Mouse (Mus musculus) limb, embryonic 10.5 days (tissue): ENCODE data around the gene Pon1. TPM values are rescaled to one million over a fixed set of nuclear protein-coding genes. Genes with fewer than 3 reads are reported as not detected.

Experiments used
- DNase-seq: peaks from one replicate; pipeline ENCODE4 v3.0.0-alpha.2; 2017; ENCODE audit warnings: low spot score
- H3K27ac ChIP-seq: fragments of 300-500 bp; sonication (generic); 2 replicates; pipeline ENCODE4 v1.5.1; 2016; ENCODE audit warnings: mild to moderate bottlenecking
- H3K27me3 ChIP-seq: fragments of 300-500 bp; sonication (generic); 2 replicates; pipeline ENCODE4 v1.6.1; 2016; ENCODE audit warnings: low read depth, mild to moderate bottlenecking; ENCODE audit not compliant: poor library complexity, severe bottlenecking
- H3K36me3 ChIP-seq: fragments of 300-500 bp; sonication (generic); 2 replicates; pipeline ENCODE4 v1.6.1; 2016; ENCODE audit warnings: mild to moderate bottlenecking, moderate library complexity
- H3K4me1 ChIP-seq: fragments of 300-500 bp; sonication (generic); 2 replicates; pipeline ENCODE4 v1.6.1; 2016
- H3K4me3 ChIP-seq: fragments of 300-500 bp; sonication (generic); 2 replicates; pipeline ENCODE4 v1.5.1; 2016; ENCODE audit warnings: mild to moderate bottlenecking, moderate library complexity
- H3K9me3 ChIP-seq: fragments of 300-500 bp; sonication (generic); replicated peaks from 2 replicates; pipeline ENCODE4 v1.6.1; 2016; ENCODE audit warnings: mild to moderate bottlenecking
- WGBS: fragments of 180-500 bp; shearing (Covaris S2); methylation state at CpG from one replicate; pipeline ENCODE4 v1.1.7; 2016; 5-methylcytosine and 5-hydroxymethylcytosine counted together
- polyA plus RNA-seq: library from polyadenylated mRNA; unstranded; fragments of >200 nt; fragmentation: Nextera tagmentation; extraction: Ambion mirVana; gene quantifications from 2 replicates; pipeline ENCODE4 v1.2.1, GENCODE M21; 2016

The Pon1 gene
- polyA plus RNA-seq, 1 experiment from 2014 or later, result not detected

DNA sequence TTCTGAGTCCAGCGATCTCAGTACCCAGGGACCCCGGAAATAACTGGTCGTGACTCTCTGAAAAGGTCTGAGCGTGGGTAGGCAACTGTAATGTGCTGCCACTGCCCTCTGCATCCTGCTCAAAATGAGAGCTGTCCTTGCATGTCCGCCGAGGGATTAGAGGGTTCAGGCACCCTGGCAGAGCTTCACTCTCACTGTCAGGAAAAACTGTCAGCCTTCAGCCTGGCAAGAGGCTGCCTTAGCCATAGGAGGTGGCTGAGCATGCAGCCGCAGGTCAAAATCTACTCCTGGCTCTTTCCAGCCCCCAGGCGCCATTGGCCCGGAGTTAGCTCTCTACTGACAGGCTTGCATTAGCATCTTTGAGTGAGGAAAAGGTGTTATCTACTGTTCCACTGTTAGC lies 21.2 kb downstream of the Pon1 start:
- 81% methylated on average over 9 of the region's 9 CpGs for WGBS
- Histone ChIP-seq H3K4me1 (peaks cover 15% of the 10 kb centered on the region), H3K27ac (peak overlapping the region; percentile 53; the same call in 1 of the 2 replicates), H3K36me3 (no peaks in the 10 kb centered on the region), H3K27me3 (no peaks in the 10 kb centered on the region), H3K4me3 (no peak overlapping the region), H3K9me3 (no peaks in the 10 kb centered on the region)
- no peak for DNase-seq

DNA sequence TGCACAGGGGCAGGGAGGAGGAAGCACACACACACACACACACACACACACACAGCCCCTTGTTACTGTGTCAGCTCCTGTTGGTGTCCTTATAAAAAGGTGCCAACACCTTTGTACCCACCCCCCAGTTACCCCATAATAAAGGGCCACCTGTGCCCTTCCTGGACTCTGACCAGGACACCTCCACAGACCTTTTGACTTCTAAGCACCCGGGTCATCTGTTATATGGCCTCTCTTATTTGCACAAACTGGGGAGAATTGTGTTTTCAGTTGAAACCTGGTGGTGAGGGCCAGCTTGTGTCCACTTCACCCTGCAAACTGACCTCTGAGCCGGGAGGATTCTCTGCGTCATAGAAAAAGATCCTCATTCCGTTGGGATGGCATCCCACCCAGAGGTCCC lies 22.3 kb downstream of the Pon1 start:
- H3K9me3 ChIP-seq, result no peaks in the 10 kb centered on the region
- no peak for DNase-seq
- 82% methylated on average over 4 of the region's 4 CpGs for WGBS
- peaks cover 15% of the 10 kb centered on the region for H3K4me1 ChIP-seq
- H3K27ac ChIP-seq, result peak overlapping the region; percentile 42; the same call in 1 of the 2 replicates
- no peaks in the 10 kb centered on the region for H3K36me3 ChIP-seq
- no peak overlapping the region for H3K4me3 ChIP-seq
- H3K27me3 ChIP-seq, result no peaks in the 10 kb centered on the region

DNA sequence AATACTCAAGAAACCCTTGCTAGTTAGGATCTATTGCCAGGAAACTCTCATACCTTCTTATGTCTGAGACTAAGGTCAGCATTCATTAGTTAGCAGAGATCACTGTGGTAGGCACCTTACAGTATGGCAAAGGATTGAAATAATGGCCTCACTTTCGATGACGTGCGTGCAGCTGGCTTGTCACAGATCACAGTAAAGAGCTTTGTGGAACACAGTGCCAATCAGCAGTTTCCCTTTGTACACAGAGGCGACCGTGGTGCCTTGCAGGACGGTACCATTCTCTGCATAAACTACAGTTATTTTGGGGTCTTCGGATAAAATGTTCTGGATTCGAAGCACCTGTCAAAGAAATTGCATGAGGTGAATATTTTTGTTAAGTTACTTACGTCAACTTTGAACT lies 25.6 kb downstream of the Pon1 start:
- no peaks in the 10 kb centered on the region for H3K9me3 ChIP-seq
- H3K27me3 ChIP-seq, result no peaks in the 10 kb centered on the region
- no peak overlapping the region for H3K4me3 ChIP-seq
- no peak for DNase-seq
- peaks cover 27% of the 10 kb centered on the region for H3K4me1 ChIP-seq
- H3K27ac ChIP-seq, result no peak overlapping the region
- WGBS, result 94% methylated on average over 9 of the region's 9 CpGs
- no peaks in the 10 kb centered on the region for H3K36me3 ChIP-seq

DNA sequence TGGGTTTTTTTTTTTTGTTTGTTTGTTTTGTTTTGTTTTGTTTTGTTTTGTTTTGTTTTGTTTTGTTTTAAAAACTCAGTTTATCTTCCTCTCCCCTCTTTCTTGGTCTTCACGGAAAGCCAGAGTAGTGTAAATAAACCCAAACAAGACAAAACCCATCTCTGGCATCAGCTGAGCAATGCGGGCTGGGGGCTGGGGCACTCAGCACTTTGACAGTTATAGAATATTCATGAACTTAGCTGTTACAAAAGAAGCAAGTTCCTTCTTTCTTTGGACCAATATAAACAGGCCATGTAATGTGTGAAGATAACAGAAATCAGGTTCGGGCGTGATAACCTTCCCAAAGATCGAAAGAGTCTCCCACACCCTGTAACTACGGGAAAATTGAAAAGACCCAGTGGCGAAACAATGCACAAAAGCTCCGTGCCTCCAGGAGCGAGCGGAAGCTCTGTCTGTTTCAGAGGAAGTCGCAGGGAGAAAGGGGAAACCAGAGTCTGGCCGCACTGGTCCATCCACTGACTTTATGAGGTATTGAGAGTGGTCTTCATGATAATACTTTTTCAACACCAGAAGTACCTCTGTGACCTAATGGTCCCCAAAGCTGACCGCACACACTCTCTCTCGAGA lies 26.6 kb downstream of the Pon1 start:
- WGBS, result 75% methylated on average over 14 of the region's 14 CpGs
- H3K4me3 ChIP-seq, result no peak overlapping the region
- H3K27ac ChIP-seq, result peak overlapping the region; percentile 50; the same call in 1 of the 2 replicates
- no peaks in the 10 kb centered on the region for H3K9me3 ChIP-seq
- no peak for DNase-seq
- H3K27me3 ChIP-seq, result no peaks in the 10 kb centered on the region
- peaks cover 19% of the 10 kb centered on the region for H3K4me1 ChIP-seq
- H3K36me3 ChIP-seq, result no peaks in the 10 kb centered on the region; the same call in 1 of the 2 replicates

DNA sequence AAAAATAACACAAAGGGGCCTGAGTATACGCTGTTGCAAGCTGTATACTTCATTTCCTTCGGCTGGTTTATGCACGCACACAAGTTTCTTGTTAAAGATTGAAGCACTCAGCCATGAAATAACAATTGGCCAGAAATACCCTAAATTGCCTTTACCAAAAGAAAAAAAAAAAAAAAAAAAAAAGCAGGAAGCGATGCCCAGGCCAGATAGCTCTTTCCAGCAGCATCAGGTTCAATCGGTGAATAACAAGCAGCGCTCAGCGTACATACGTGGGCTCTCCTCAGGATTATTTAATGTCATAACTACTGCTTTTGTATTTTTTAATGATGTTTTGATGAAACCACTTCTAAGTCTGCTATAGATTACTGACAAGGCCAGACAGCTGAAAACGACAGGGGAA lies 28.9 kb downstream of the Pon1 start:
- WGBS, result 85% methylated on average over 9 of the region's 9 CpGs
- 0 out of 2 replicates have a peak overlapping the region, but pooled peaks have one; percentile 16 for H3K27ac ChIP-seq
- no peak for DNase-seq

DNA sequence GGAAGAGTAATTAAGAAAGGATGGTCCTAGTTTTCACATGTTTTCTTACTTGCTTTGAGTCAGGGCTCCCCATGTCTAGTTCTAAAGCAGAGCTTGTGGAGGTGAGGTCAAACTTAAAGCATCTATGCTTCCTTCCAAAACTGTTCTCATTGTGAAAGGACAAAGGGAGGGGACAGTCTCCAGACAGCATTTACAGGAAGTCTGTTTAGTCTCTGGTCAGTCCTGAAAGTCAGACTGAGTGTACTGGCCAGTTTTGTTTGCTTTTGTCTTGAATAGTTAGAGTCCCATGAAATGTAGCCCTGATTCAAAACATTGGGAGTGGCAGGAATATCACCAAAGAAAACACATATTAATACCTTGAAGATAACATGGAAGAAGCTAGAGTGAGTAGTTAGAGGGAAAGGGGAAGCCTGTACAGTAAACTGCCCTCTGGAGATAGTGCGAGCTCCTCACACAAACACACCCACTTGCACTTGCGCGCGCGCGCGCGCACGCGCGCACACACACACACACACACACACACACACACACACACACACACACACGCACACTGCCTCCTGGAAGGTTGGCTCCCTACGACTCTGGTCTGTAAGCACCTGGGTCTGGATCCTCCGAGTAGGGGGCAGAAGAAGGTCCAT lies 30.1 kb downstream of the Pon1 start:
- peak overlapping the region; percentile 58 for H3K27ac ChIP-seq
- H3K4me3 ChIP-seq, result no peak overlapping the region
- 95% methylated on average over 14 of the region's 14 CpGs for WGBS
- no peaks in the 10 kb centered on the region for H3K27me3 ChIP-seq
- DNase-seq, result no peak
- peaks cover 19% of the 10 kb centered on the region for H3K4me1 ChIP-seq
- peaks cover 20% of the 10 kb centered on the region for H3K36me3 ChIP-seq
- no peaks in the 10 kb centered on the region for H3K9me3 ChIP-seq

More for the DNA sequence above, 28.9 kb downstream of the Pon1 start:
- Histone ChIP-seq H3K4me3 (no peak overlapping the region), H3K27me3 (no peaks in the 10 kb centered on the region), H3K36me3 (peaks cover 8% of the 10 kb centered on the region), H3K9me3 (no peaks in the 10 kb centered on the region), H3K4me1 (peaks cover 19% of the 10 kb centered on the region)

DNA sequence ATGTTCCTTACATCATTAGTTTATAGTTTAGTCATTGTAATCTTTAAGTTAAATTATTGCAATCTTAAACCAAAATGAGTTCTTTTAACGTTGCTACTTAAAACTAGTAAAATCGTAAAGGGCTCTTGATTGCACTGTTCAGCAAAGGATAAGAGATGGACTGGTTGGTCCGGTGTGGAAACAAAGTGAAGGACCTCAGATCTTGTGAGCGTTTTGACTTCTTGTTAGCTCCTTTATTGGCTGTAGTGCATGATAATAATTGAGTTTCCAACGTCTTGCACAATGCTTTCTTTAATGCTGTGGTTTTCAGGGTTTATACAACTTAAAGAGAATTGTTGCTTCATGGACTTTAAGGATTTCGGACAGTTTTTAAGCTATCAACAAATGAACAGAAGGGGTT lies 31.7 kb downstream of the Pon1 start:
- Histone ChIP-seq H3K9me3 (no peaks in the 10 kb centered on the region), H3K36me3 (peaks cover 28% of the 10 kb centered on the region), H3K27ac (no peak overlapping the region; the same call in 1 of the 2 replicates), H3K27me3 (no peaks in the 10 kb centered on the region), H3K4me1 (peaks cover 19% of the 10 kb centered on the region), H3K4me3 (no peak overlapping the region)
- no peak for DNase-seq
- WGBS, result 89% methylated on average over 6 of the region's 6 CpGs

DNA sequence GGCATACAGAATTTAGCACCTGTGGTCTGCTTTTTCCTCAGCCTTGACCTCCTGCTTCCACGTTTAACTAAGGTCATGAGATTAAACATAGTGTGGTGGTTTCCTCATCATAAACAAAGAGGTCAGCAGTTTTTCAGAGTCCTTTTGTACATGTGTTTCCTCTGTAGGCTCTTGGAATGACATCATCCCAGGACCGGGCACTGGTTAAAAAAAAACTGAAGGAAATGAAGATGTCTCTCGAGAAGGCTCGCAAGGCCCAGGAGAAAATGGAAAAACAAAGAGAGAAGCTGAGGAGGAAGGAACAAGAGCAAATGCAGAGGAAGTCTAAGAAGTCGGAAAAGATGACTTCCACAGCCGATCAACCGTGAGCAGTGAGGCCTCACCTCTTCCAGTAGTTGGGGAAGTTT lies 34.4 kb downstream of the Pon1 start:
- peaks cover 3% of the 10 kb centered on the region; the same call in 1 of the 2 replicates for H3K4me1 ChIP-seq
- WGBS, result 85% methylated on average over 7 of the region's 7 CpGs
- H3K27me3 ChIP-seq, result no peaks in the 10 kb centered on the region

DNA sequence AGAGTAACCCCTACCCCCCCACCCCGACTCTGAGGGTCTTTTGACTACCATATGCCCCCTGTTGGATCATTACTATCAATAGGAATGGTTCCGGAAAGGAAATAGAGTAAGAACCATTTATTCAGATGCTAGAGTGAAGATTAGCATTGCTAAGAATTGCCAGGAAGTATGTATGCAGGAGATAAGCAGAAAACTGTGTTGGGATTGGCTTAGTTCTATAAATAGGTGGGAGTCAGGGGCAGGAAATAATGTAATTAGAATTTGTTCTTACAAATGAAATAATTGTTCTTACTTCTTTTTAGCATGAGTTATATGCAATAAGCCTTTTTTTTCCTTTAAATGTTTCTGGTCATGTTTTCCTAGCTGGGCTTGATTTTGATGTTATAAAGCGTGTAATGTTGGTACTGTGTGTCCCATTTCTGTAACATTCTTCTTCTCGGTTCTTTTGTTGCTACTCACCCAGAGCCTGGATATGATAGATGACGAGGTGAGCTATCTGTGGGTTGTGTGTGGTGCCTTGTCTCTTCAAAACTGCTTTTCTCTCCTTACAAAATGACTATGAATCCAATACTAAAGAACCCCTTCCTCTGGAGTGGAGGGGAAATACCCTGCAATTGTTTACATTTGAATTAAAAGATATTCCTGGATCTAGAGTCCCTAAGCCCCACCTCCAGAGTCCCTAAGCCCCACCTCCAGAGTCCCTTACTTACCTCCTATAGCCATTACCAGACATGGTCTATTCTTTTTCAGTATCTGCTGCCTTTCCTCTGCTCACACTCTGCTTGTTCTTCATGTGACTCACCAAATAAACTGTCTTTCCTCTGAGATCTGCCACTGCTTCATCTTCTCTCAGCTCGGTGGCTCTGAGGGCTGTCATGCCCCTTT lies 37.0 kb downstream of the Pon1 start:
- no peaks in the 10 kb centered on the region for H3K27me3 ChIP-seq
- no peak overlapping the region for H3K27ac ChIP-seq
- no peak overlapping the region for H3K4me3 ChIP-seq
- H3K9me3 ChIP-seq, result no peaks in the 10 kb centered on the region
- peaks cover 48% of the 10 kb centered on the region for H3K36me3 ChIP-seq
- DNase-seq, result no peak
- H3K4me1 ChIP-seq, result no peaks in the 10 kb centered on the region
- WGBS, result 86% methylated on average over 6 of the region's 6 CpGs

More for the DNA sequence above, 34.4 kb downstream of the Pon1 start:
- no peaks in the 10 kb centered on the region for H3K9me3 ChIP-seq
- no peak overlapping the region for H3K27ac ChIP-seq
- no peak for DNase-seq
- peaks cover 40% of the 10 kb centered on the region for H3K36me3 ChIP-seq
- H3K4me3 ChIP-seq, result no peak overlapping the region

DNA sequence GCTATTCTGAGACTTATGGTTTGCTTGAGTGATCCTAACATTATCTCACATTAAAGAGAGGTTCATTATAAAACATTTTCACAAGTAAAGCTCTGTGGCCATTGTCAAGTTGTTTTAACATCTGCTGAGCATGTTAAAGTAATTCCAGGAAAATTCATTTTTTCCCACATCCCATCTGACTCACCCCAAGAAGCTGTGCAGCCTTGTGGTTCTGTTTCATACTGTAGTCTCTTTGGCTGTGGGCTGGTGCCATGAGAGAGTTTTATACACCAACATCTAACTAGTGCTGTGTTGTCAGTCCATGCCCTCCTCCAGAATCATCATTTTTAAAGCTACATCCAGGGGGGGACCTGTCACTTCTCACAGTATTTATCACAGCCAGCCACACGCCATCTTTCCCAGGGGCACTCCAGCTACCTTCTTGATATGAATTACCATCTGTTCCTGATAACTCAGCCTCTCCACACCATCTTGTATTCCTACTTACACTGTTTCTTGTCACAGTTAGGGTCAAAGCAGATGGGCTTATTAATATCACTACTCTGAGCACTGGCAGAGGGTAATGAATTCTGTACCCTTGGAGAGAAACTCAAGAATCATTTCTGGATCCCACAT lies 38.3 kb downstream of the Pon1 start:
- no peaks in the 10 kb centered on the region for H3K9me3 ChIP-seq
- H3K36me3 ChIP-seq, result peaks cover 43% of the 10 kb centered on the region
- no peaks in the 10 kb centered on the region for H3K27me3 ChIP-seq
- H3K27ac ChIP-seq, result no peak overlapping the region
- no peak overlapping the region for H3K4me3 ChIP-seq
- no peaks in the 10 kb centered on the region for H3K4me1 ChIP-seq
- WGBS, result 63% methylated on average over 1 of the region's 1 CpGs
- DNase-seq, result no peak

DNA sequence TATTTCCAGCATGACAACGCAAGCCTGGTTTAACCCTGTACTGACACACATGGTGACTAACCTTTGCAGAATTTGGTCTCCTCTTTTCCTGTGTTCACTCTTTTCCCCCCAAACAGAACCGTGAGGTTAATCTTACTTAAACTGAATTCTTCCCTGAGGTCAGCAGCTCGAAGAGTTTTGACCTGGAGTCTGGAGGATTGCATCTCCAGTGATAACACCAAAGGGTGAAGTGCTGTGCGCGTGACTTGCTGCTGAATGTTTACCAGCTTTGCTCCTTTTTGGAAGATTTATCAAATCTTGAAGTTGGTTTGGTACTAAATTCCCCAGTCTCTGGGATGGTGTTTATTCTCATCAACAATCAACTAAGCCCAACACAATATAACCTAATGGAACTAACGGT lies 39.0 kb downstream of the Pon1 start:
- peaks cover 39% of the 10 kb centered on the region for H3K36me3 ChIP-seq
- no peak for DNase-seq
- H3K27ac ChIP-seq, result no peak overlapping the region
- H3K9me3 ChIP-seq, result no peaks in the 10 kb centered on the region
- no peaks in the 10 kb centered on the region for H3K27me3 ChIP-seq
- H3K4me3 ChIP-seq, result no peak overlapping the region
- 86% methylated on average over 6 of the region's 6 CpGs for WGBS
- H3K4me1 ChIP-seq, result no peaks in the 10 kb centered on the region

DNA sequence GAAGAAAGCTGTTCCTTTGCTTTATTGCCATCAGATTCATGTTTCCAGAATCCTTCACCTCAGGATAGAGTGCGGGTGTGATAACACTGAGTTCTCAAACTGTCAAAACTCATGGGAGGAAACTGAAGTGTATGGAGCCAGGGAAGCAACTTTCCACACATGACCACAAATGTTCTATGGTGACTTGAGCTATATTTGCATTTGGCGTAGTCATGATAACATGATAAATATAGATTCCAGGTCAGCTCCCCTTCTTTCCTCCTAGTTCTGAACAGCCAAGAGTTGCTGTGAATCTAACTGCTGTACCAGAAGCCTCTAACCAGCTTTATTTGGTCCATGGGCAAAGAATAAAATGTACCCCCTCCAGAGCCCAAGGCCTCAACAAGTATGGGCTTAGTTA lies 41.6 kb downstream of the Pon1 start:
- no peaks in the 10 kb centered on the region for H3K9me3 ChIP-seq
- no peaks in the 10 kb centered on the region for H3K27me3 ChIP-seq
- DNase-seq, result no peak
- H3K27ac ChIP-seq, result no peak overlapping the region
- peaks cover 20% of the 10 kb centered on the region for H3K36me3 ChIP-seq
- H3K4me3 ChIP-seq, result no peak overlapping the region
- 81% methylated on average over 2 of the region's 2 CpGs for WGBS
- H3K4me1 ChIP-seq, result peaks cover 11% of the 10 kb centered on the region
